Mouse (Mus musculus) layer of hippocampus, adult 11-12 months (tissue): ENCODE results near the gene Pygo1.

Experiments used
- DNase-seq: peaks from one replicate; pipeline ENCODE4 v3.0.0; 2022; ENCODE audit warnings: low spot score

Gene Pygo1

DNA sequence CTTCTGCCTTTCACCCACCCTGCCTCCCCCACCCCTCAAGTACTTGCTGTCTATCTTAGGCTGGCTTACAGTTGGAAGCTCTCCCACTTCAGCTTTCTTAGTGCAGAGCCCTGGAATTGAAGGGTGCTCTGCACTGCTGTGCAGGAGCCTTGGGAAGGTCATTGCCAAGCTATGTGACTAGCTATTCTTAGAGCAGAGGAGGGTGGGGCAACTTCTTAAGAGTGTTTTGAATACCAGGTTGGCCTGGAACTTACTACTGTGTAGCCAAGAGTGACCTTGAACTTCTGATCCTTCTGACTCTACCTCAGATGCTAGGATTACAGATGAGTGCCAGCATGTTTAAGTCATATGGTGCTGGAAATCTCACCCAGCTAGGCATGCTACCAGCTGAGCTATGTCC, 70.7 kb downstream of the Pygo1 start:
- DNase-seq = no peak

DNA sequence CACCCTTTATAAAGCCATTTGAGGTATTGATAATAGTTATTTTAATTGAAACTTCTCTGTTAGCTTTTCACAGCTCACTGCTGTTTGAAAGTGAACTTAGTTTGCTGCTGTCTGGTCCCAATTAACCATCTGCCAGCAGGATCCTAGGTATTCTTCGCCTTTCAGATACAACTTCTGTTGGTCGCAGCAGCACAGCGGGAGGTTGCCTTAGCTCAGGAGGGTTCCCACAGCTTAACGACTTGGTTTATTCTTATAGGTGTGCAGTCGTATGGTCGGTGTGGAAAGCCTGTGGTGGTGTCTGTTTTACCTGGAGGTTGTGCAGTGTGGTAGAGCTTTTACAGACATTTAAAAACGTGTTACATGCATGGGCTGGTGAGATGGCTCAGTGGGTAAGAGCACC, 71.4 kb downstream of the Pygo1 start:
- no peak for DNase-seq

GRCm38 (mm10) chr9:73000487-73000886, 75.0 kb downstream of the Pygo1 start:
- DNase-seq = no peak

DNA sequence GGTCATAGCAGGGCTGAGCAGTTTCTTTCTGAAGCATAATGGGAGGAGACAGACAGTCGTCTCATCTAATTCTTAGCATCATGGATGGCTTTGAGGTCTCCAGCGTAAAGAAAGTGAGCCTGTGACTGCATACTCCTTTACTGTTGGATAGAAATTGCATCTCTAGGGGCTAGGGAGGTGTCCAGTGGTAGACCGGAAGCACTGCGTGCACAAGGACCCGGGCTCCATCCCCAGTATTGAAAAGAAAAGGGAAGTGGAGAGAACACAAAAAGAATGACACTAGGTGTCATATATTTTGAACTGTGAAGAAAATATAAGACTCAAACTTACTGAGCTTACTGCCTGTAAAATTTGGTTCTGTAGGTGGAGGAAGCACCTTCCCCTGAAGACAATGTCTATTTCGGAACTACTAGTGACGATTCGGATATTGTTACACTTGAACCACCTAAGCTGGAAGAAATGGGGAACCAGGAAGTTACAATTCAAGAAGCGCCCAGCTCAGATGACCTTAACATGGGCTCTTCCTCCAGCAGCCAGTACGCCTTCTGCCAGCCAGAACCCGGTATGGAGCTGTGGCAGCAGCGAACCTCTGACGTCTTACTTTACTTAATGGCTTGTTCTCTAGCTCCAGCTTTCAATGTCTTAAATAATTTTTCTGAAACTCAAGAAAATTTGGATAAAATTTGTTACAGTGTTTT, 76.0 kb downstream of the Pygo1 start:
- DNase-seq = no peak
